Mouse (Mus musculus): ENCODE results near the gene Chp2.

GRCm38 (mm10) chr7:122186043-122186442 is 33.3 kb upstream of the Chp2 start, which contains the start of gene Ern2:
- TF ChIP-seq CTCF (IDR thresholded peaks at IDR 0.05; ENCODE audit: borderline replicate concordance, control insufficient read depth, extremely low read depth, insufficient read depth, low read length, poor library complexity) (no peak), POLR2A (IDR thresholded peaks at IDR 0.05; ENCODE audit: control insufficient read depth, extremely low read depth, insufficient read depth, low read length, poor library complexity) (no peak)

Data from thymus, adult 2 months (tissue).